Mouse (Mus musculus) kidney, adult 9 months (tissue): ENCODE measurements around the gene Lamc2.
"Not testable (repeated sequence)": the region's sequence is repeated elsewhere in the genome, so short reads cannot be mapped to it uniquely, and the experiment has no call there.

ENCODE experiments used
- DNase-seq: peaks from one replicate; pipeline ENCODE4 v3.0.0; 2022

Lamc2 gene

GRCm38 (mm10) chr1:153094226-153095076 is 91.8 kb downstream of the Lamc2 start:
- no peak for DNase-seq

- no peak for DNase-seq
Observed at GRCm38 (mm10) chr1:153093581-153093980, 92.7 kb downstream of the Lamc2 start.

GRCm38 (mm10) chr1:153093172-153093571 is 93.1 kb downstream of the Lamc2 start:
- no peak for DNase-seq

- DNase-seq: peak; percentile 73
Observed at GRCm38 (mm10) chr1:153092237-153092975, 93.8 kb downstream of the Lamc2 start.

GRCm38 (mm10) chr1:153091438-153092236 is 94.6 kb downstream of the Lamc2 start:
- DNase-seq: peak; percentile 59

- DNase-seq: no peak
Observed at GRCm38 (mm10) chr1:153090807-153091206, 95.4 kb downstream of the Lamc2 start.

- no peak for DNase-seq
Observed at GRCm38 (mm10) chr1:153090081-153090480, 96.2 kb downstream of the Lamc2 start.

GRCm38 (mm10) chr1:153087771-153088170 is 98.5 kb downstream of the Lamc2 start:
- no peak for DNase-seq

GRCm38 (mm10) chr1:153085198-153085597 is 101.0 kb downstream of the Lamc2 start:
- DNase-seq: no peak

- no peak for DNase-seq
Observed at GRCm38 (mm10) chr1:153084191-153084590, 102.1 kb downstream of the Lamc2 start.

GRCm38 (mm10) chr1:153083233-153083632 is 103.0 kb downstream of the Lamc2 start:
- DNase-seq: not testable (repeated sequence)

- no peak for DNase-seq
Observed at GRCm38 (mm10) chr1:153075955-153076354, 110.3 kb downstream of the Lamc2 start.

- DNase-seq: no peak
Observed at GRCm38 (mm10) chr1:153075087-153075736, 111.0 kb downstream of the Lamc2 start.

GRCm38 (mm10) chr1:153073441-153073840 is 112.8 kb downstream of the Lamc2 start:
- no peak for DNase-seq
